Mouse (Mus musculus): ENCODE measurements around the gene Erp29.

DNA sequence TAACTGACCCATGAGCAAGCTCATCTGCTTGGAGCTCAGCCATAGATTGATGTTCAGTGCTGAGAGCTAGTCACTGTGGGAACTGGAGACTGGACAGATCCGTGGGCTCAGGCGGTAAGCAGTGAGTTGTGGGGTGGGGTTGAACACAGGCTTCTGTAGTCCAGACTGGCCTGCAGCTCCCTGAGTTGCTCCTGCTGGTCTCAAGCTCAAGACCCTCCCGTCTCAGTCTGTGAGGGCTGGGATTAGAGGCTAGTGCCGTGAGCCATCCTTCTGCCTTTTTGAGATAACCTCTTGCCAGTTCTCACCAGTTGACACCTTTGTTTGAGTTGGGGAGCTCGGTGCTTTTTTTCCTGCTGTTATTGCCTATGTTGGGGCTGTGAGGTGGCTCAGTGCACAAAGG, 51.5 kb downstream of the Erp29 start:
- TF ChIP-seq CTCF (IDR thresholded peaks at IDR 0.05; ENCODE audit: low read depth) (no peak), EP300 (optimal IDR thresholded peaks at IDR 0.05) (no peak)

Measured in stomach, postnatal 0 days (tissue).